Mouse (Mus musculus) liver, adult 2 months (tissue): ENCODE results near the gene Tnfaip8l3.

Experiments
- CTCF ChIP-seq: fragments of 200-500 bp; IDR thresholded peaks from 2 replicates; pipeline ENCODE4 v1.5.1; 2011; ENCODE audit warnings: low read depth, low read length, control low read depth
- POLR2A ChIP-seq: fragments of 200-500 bp; IDR thresholded peaks from 2 replicates; pipeline ENCODE4 v1.6.1; 2011; ENCODE audit warnings: low read length, control low read depth; ENCODE audit not compliant: insufficient read depth; ENCODE audit errors: extremely low read depth

DNA sequence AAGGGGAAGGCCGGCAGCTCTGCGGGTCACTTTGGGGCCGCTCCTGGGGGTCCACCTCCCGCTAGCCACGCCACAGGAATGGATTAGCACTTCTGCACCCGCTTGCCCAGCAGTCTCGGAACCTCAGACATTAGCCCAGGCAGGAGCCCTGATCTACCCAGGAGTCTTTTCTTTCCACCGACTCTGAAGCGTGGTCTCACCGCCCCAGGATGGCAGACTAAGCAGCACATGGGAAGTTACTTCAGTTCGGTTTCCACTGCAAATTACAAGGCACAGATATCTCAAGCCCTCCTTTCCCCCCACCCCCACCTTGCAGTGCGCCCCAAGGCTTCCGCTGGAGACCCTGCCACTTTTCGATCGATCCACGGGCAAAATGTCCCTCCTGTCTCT lies 551 bp downstream of the Tnfaip8l3 start:
- TF ChIP-seq POLR2A (no peak), CTCF (no peak)
